13 mouse cellular contexts compared by ENCODE assay signal in genomic region chr3:88191146-88191545, GRCm38 (mm10). TPM values are rescaled to one million over a fixed set of nuclear protein-coding genes. Genes with fewer than 3 reads are reported as not detected.
DNase-seq lines count a peak whose midpoint lies in the region; ATAC-seq and TF ChIP-seq lines count a peak whose summit lies in the region.
"Had no signal": no experiment of that assay in that cellular context is flagged by ENCODE, and none has a peak within 500 bp of the region (broad histone marks: within the 10 kb centered on the region; RNA-seq: fewer than 3 reads in every experiment).

No protein-coding gene starts in this region.

- H3K9ac ChIP-seq in forebrain, embryonic 14.5 days (ENCODE audit: low read length): no peak overlapping the region
- H3K9ac ChIP-seq in forebrain, embryonic 16.5 days (replicated peaks; ENCODE audit: low read depth, low read length): no peak overlapping the region
- H3K9ac ChIP-seq in midbrain, postnatal 0 days (replicated peaks; ENCODE audit: low read length, poor library complexity, severe bottlenecking): no peak overlapping the region
- H3K9ac ChIP-seq in midbrain, embryonic 13.5 days (replicated peaks): no peak overlapping the region
- H3K9ac ChIP-seq in stomach, postnatal 0 days (ENCODE audit: low read length): no peak overlapping the region
- H3K9ac ChIP-seq: embryonic facial prominence, embryonic 15.5 days; intestine, embryonic 15.5 days; liver, embryonic 15.5 days had no signal

- WGBS in forebrain, embryonic 14.5 days: 26% methylated on average over 3 of the region's 3 CpGs
- 27% methylated on average over 3 of the region's 3 CpGs for WGBS in forebrain, embryonic 16.5 days
- 25% methylated on average over 3 of the region's 3 CpGs for WGBS in midbrain, postnatal 0 days
- 33% methylated on average over 3 of the region's 3 CpGs for WGBS in midbrain, embryonic 13.5 days
- 18% methylated on average over 3 of the region's 3 CpGs for WGBS in stomach, postnatal 0 days
- WGBS in thymus, adult 2 months: 0% methylated on average over 3 of the region's 3 CpGs

- no peaks in the 10 kb centered on the region for H3K36me3 ChIP-seq in forebrain, embryonic 14.5 days (ENCODE audit: control insufficient read depth, insufficient read depth, low read length)
- no peaks in the 10 kb centered on the region for H3K36me3 ChIP-seq in forebrain, embryonic 16.5 days (ENCODE audit: control insufficient read depth, insufficient read depth)
- H3K36me3 ChIP-seq in midbrain, postnatal 0 days (ENCODE audit: insufficient read depth, low read length): no peaks in the 10 kb centered on the region
- no peaks in the 10 kb centered on the region for H3K36me3 ChIP-seq in midbrain, embryonic 13.5 days
- H3K36me3 ChIP-seq in stomach, postnatal 0 days (ENCODE audit: control insufficient read depth, insufficient read depth, low read length): no peaks in the 10 kb centered on the region
- H3K36me3 ChIP-seq in thymus, adult 2 months (ENCODE audit: control insufficient read depth, insufficient read depth, low read length): no peaks in the 10 kb centered on the region
- H3K36me3 ChIP-seq: embryonic facial prominence, embryonic 15.5 days; intestine, embryonic 15.5 days; liver, embryonic 15.5 days had no signal

- no peak overlapping the region for H3K27ac ChIP-seq in forebrain, embryonic 14.5 days (ENCODE audit: low read depth, low read length)
- no peak overlapping the region for H3K27ac ChIP-seq in forebrain, embryonic 16.5 days (ENCODE audit: low read length)
- H3K27ac ChIP-seq in midbrain, postnatal 0 days (ENCODE audit: low read depth, low read length): no peak overlapping the region
- no peak overlapping the region for H3K27ac ChIP-seq in midbrain, embryonic 13.5 days
- no peak overlapping the region for H3K27ac ChIP-seq in stomach, postnatal 0 days (replicated peaks)
- H3K27ac ChIP-seq in thymus, adult 2 months (ENCODE audit: control insufficient read depth, insufficient read depth, low read length): no peak overlapping the region
- H3K27ac ChIP-seq: embryonic facial prominence, embryonic 15.5 days; intestine, embryonic 15.5 days; liver, embryonic 15.5 days had no signal

- TF ChIP-seq POLR2A in thymus, adult 2 months (IDR thresholded peaks at IDR 0.05; ENCODE audit: control insufficient read depth, extremely low read depth, insufficient read depth, low read length, poor library complexity): no peak

- no peaks in the 10 kb centered on the region; the same call in 1 of the 2 replicates for H3K4me1 ChIP-seq in forebrain, embryonic 14.5 days (ENCODE audit: control insufficient read depth, insufficient read depth, low read length)
- no peaks in the 10 kb centered on the region for H3K4me1 ChIP-seq in forebrain, embryonic 16.5 days (replicated peaks; ENCODE audit: control insufficient read depth, insufficient read depth, low read length)
- no peaks in the 10 kb centered on the region for H3K4me1 ChIP-seq in midbrain, postnatal 0 days (ENCODE audit: insufficient read depth, low read length)
- peaks cover 5% of the 10 kb centered on the region; the same call in 1 of the 2 replicates for H3K4me1 ChIP-seq in midbrain, embryonic 13.5 days (replicated peaks)
- no peaks in the 10 kb centered on the region for H3K4me1 ChIP-seq in stomach, postnatal 0 days (replicated peaks; ENCODE audit: control insufficient read depth, insufficient read depth)
- 0 out of 2 replicates have a peak, but pooled peaks cover 7% of the 10 kb centered on the region for H3K4me1 ChIP-seq in thymus, adult 2 months (replicated peaks; ENCODE audit: control insufficient read depth, insufficient read depth, low read length)
- H3K4me1 ChIP-seq: embryonic facial prominence, embryonic 15.5 days; intestine, embryonic 15.5 days; liver, embryonic 15.5 days had no signal

- H3K4me3 ChIP-seq in forebrain, embryonic 14.5 days (ENCODE audit: low read depth, low read length): no peak overlapping the region
- H3K4me3 ChIP-seq in forebrain, embryonic 16.5 days (replicated peaks; ENCODE audit: low read length): no peak overlapping the region
- H3K4me3 ChIP-seq in midbrain, postnatal 0 days (ENCODE audit: low read depth, low read length): no peak overlapping the region
- no peak overlapping the region for H3K4me3 ChIP-seq in midbrain, embryonic 13.5 days (replicated peaks)
- no peak overlapping the region for H3K4me3 ChIP-seq in stomach, postnatal 0 days (ENCODE audit: low read depth, low read length)
- H3K4me3 ChIP-seq in thymus, adult 2 months (ENCODE audit: control insufficient read depth, insufficient read depth, low read length): no peak overlapping the region
- H3K4me3 ChIP-seq: embryonic facial prominence, embryonic 15.5 days; intestine, embryonic 15.5 days; liver, embryonic 15.5 days; myocyte had no signal

- H3K4me2 ChIP-seq in forebrain, embryonic 14.5 days (ENCODE audit: low read length): no peak overlapping the region
- H3K4me2 ChIP-seq in forebrain, embryonic 16.5 days (ENCODE audit: low read length): no peak overlapping the region
- H3K4me2 ChIP-seq in midbrain, postnatal 0 days (ENCODE audit: low read depth, low read length, poor library complexity, severe bottlenecking): no peak overlapping the region
- H3K4me2 ChIP-seq in midbrain, embryonic 13.5 days (replicated peaks): no peak overlapping the region
- H3K4me2 ChIP-seq in stomach, postnatal 0 days (replicated peaks; ENCODE audit: low read depth): no peak overlapping the region
- H3K4me2 ChIP-seq: embryonic facial prominence, embryonic 15.5 days; intestine, embryonic 15.5 days; liver, embryonic 15.5 days had no signal

- H3K9me3 ChIP-seq in forebrain, embryonic 14.5 days (replicated peaks; ENCODE audit: control insufficient read depth, low read length): no peaks in the 10 kb centered on the region
- no peaks in the 10 kb centered on the region for H3K9me3 ChIP-seq in forebrain, embryonic 16.5 days (ENCODE audit: control insufficient read depth, low read length)
- no peaks in the 10 kb centered on the region for H3K9me3 ChIP-seq in midbrain, postnatal 0 days (ENCODE audit: low read length)
- 0 out of 2 replicates have a peak, but pooled peaks cover 4% of the 10 kb centered on the region for H3K9me3 ChIP-seq in midbrain, embryonic 13.5 days
- no peaks in the 10 kb centered on the region for H3K9me3 ChIP-seq in stomach, postnatal 0 days (ENCODE audit: control insufficient read depth, low read length)
- H3K9me3 ChIP-seq: embryonic facial prominence, embryonic 15.5 days; intestine, embryonic 15.5 days; liver, embryonic 15.5 days had no signal

- no peak for TF ChIP-seq EP300 in stomach, postnatal 0 days (optimal IDR thresholded peaks at IDR 0.05)

- peak; percentile 52 for TF ChIP-seq CTCF in midbrain, postnatal 0 days (IDR thresholded peaks at IDR 0.05)
- TF ChIP-seq CTCF in stomach, postnatal 0 days (IDR thresholded peaks at IDR 0.05; ENCODE audit: low read depth): peak; percentile 46
- no peak for TF ChIP-seq CTCF in thymus, adult 2 months (IDR thresholded peaks at IDR 0.05; ENCODE audit: borderline replicate concordance, control insufficient read depth, extremely low read depth, insufficient read depth, low read length, poor library complexity)

- DNase-seq in forebrain, embryonic 14.5 days (ENCODE audit: low spot score): peak; percentile 25
- DNase-seq in midbrain, postnatal 0 days (ENCODE audit: low spot score): peak; percentile 58
- no peak for DNase-seq in stomach, postnatal 0 days (ENCODE audit: low spot score)
- DNase-seq in kidney, adult 11 months: no peak
- DNase-seq in thymus, adult 2 months: no peak
- DNase-seq: right cerebral cortex, adult 18-20 months had no signal

- ATAC-seq in forebrain, embryonic 14.5 days: no peak
- no peak for ATAC-seq in forebrain, embryonic 16.5 days
- no peak for ATAC-seq in midbrain, postnatal 0 days (ENCODE audit: low FRiP score)
- no peak for ATAC-seq in midbrain, embryonic 13.5 days
- ATAC-seq in granulocyte monocyte progenitor cell, adult 5-6 weeks (replicated peaks; ENCODE audit: poor library complexity, severe bottlenecking): peak; percentile 91
- no peak for ATAC-seq in stomach, postnatal 0 days (ENCODE audit: low FRiP score, low TSS enrichment)
- ATAC-seq: intestine, embryonic 15.5 days had no signal

- H3K27me3 ChIP-seq in forebrain, embryonic 14.5 days (replicated peaks; ENCODE audit: control insufficient read depth, insufficient read depth, low read length): no peaks in the 10 kb centered on the region
- no peaks in the 10 kb centered on the region for H3K27me3 ChIP-seq in forebrain, embryonic 16.5 days (replicated peaks; ENCODE audit: control insufficient read depth, insufficient read depth, low read length)
- H3K27me3 ChIP-seq in midbrain, postnatal 0 days (ENCODE audit: insufficient read depth, low read length): peaks cover 16% of the 10 kb centered on the region
- peaks cover 57% of the 10 kb centered on the region for H3K27me3 ChIP-seq in midbrain, embryonic 13.5 days
- no peaks in the 10 kb centered on the region for H3K27me3 ChIP-seq in stomach, postnatal 0 days (ENCODE audit: control insufficient read depth, insufficient read depth, low read length)
- H3K27me3 ChIP-seq in thymus, adult 2 months (ENCODE audit: control insufficient read depth, insufficient read depth, low read length): no peaks in the 10 kb centered on the region; the same call in 1 of the 2 replicates

RNA-seq across cellular contexts. Expression of gene Mef2d, which starts 49.0 kb away (rescaled TPM):
- 17.3 and 20.4 TPM in 2 replicates for polyA plus RNA-seq in forebrain, embryonic 14.5 days (2014; fragmentation: Nextera tagmentation; extraction: Ambion mirVana)
- 25.1 and 28.3 TPM in 2 replicates for polyA plus RNA-seq in forebrain, embryonic 16.5 days (2015; fragmentation: Nextera tagmentation; extraction: Ambion mirVana)
- 45.5 and 59.6 TPM in 2 replicates for total RNA-seq in midbrain, postnatal 0 days (2014; rRNA removed)
- polyA plus RNA-seq in midbrain, postnatal 0 days (2015; fragmentation: Nextera tagmentation; extraction: Ambion mirVana): 21.5 and 26.1 TPM in 2 replicates
- polyA plus RNA-seq in midbrain, embryonic 13.5 days (2015; fragmentation: Nextera tagmentation; extraction: Ambion mirVana): 15.1 and 16.9 TPM in 2 replicates
- 119 and 132 TPM in 2 replicates for total RNA-seq in granulocyte monocyte progenitor cell, adult 5-6 weeks (2014; fragmentation: Nextera tagmentation)
- 42.4 and 52.4 TPM in 2 replicates for total RNA-seq in granulocyte monocyte progenitor cell, adult 5-6 weeks (2017)
- polyA plus RNA-seq in stomach, postnatal 0 days (2015; fragmentation: Nextera tagmentation; extraction: Ambion mirVana): 10.6 and 13.0 TPM in 2 replicates
- 343 and 377 TPM in 2 replicates for polyA plus RNA-seq in thymus, adult 2 months (2012; rRNA removed)

Comparison
In these comparisons a context has a peak if more than half of its experiments do, and no peak if none do; other contexts are left out.
1. DNase-seq: peak in forebrain, embryonic 14.5 days (single experiment) and midbrain, postnatal 0 days (single experiment); none in stomach, postnatal 0 days (single experiment), kidney, adult 11 months (single experiment) and thymus, adult 2 months (single experiment).
2. RNA of gene Mef2d, which starts 49.0 kb away (polyA plus RNA-seq): 343 to 377 TPM in thymus, adult 2 months; 25.1 to 28.3 TPM in forebrain, embryonic 16.5 days, 21.5 to 26.1 TPM in midbrain, postnatal 0 days, 17.3 to 20.4 TPM in forebrain, embryonic 14.5 days, 15.1 to 16.9 TPM in midbrain, embryonic 13.5 days and 10.6 to 13.0 TPM in stomach, postnatal 0 days; every median in the first group is over 10 times any median in the second.